Mouse (Mus musculus) spleen, postnatal 4 days (tissue): ENCODE measurements around the gene Prkce.

Source experiments
- DNase-seq, 2 experiments: peaks; one replicate each; pipeline ENCODE4 v3.0.0; 2022; ENCODE audit warnings: low spot score in 2 of 2

Prkce gene

DNA sequence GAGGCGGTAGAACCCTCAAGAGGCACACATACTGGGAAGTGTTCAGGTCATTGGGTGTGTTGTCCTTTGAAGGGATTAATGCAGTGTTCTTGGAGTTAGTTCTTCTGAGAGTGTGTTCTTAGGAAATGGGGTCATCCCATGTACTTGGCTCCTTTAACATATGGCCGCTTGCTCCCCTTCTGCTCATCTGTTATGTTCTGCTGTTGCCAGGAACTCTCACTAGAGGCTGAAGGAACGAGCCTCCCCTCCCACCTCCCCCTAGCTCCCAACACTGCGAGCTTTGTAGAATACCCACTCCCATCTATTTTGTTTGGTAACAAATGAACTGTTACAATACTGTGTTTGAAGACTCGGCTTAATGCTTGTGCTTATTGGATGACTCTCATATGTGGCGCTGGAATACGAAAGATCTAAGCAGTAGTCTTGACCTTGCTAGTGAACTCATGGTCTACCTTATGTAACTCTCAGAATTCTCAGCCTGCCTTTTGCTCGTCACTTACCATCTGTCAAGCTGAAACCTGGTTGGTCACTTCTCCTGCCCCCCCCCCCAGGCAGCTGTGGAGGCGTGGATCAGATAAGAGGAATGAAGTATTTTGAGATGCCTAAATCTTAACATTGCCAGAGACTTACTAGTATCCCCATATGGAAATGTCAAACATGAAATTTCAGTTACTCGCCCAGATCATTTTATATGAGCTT is 58.1 kb downstream of the Prkce start:
- no peak for DNase-seq

DNA sequence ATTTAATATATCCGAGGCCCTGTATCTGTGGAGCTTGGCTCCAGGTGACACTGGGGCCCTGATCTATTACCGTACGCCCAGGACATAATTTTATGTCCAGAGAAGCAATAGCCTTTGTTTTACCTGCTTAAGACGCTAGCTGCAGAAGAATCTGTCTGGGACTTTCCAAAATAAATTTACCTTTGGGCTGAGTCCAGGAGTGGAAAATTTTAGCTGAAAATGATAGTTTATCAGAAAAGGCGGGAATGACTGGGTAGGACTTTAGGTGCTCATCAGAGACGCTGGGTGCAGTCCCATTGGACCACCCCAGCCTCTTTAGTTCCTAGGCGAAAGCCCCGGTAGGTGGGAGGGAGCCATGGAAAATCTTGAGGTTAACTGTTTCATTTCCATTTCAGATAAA is 58.6 kb downstream of the Prkce start:
- no peak for DNase-seq

DNA sequence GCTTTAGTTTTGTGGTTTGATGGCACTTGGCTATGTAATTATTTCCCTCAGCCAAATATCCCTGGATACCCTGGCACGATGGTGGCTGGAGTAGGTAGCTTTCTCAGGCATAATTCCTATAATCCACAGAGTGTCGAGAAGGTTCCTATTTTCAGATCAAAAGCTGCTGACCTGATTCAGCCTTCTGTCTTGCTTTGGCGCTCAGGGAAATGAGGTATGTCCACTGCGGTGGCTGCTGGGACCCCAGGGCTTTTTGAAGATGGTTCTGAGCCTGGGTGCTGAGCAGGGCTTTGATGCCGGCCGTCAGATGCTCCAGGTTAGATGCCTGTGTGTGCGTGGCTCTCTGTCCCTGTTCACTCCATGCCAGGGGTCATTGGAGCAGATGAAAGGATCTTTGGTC is 59.0 kb downstream of the Prkce start:
- no peak for DNase-seq

DNA sequence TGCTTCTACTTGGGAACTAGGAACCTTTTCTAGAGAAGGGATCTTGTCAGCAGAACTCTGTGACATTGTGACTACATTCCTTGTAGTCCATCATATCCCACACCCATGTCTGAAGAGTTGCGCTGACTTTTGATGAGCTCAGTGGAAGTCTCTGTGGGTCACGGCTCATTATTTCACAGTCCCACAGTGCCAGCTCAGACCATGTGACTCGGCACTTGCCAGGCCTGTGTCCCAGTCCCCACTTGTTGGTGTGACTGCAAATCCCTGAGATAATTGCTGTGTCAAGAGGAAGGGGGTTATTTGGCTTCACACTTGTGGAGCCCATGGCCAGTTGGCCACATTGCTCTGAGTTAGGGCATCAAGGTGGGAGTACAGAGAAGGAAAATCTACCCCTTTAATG is 59.8 kb downstream of the Prkce start:
- no peak for DNase-seq

DNA sequence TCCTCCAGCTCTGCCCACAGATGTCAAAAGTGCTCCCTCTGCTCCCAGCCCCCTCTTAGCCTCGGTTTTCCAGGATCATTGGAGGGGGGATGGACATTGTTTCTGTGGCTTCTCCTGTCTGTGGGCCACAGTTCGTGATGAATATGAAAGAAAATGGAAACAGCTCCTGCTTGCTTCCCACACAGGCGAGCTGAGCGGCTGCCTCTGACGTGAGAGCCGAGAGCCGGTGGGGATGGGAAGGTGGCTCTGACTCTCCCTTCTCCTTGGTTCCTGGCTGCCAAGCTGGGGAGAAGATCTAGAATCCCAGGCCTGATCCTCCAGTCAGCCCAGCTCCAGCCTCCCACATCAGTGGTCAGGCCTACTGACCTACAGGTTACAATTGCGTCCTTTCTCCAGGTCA is 61.3 kb downstream of the Prkce start:
- no peak for DNase-seq

DNA sequence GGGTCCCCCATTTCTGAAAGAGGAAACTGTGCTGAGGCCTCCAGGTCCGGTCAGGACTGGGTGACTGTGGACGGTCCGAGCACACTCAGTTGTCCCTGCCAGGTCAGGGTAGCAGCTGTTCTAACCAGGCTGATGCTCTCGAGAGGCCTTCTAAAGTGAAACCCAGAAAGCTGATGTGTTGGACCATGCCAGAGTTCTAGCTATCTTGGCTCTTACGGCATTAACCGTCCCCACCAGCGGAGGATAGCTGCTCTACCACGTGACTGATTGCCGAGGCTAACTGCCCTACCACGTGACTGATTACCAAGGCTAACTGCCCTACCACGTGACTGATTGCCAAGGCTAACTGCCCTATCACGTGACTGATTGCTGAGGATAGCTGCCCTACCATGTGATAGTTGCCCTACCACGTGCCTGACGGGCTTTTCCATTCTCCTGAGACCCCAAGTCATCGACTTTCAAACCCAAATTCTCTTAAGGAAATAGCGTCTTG is 62.6 kb downstream of the Prkce start:
- no peak for DNase-seq

DNA sequence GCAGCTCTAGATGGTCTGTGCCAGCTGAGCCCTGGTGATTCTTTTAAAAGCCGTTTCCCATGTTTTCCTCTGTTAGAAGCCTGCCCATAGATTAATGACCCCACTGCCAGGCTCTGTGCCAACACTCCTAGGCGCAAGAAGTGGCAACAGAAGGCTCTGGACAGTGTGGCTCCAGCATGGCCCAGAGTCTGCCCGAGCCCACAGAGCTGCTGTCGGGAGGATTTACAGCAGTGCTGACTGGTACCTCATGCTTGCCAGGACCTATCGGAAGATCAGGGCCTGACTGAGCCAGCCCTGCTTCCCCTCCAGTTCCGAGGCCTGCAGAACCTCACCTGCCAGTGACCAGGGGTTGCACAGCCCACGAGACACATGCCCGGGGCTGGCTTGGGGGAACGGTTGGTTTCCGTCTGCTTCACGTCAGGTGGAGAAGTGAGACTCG is 64.2 kb downstream of the Prkce start:
- DNase-seq = no peak

DNA sequence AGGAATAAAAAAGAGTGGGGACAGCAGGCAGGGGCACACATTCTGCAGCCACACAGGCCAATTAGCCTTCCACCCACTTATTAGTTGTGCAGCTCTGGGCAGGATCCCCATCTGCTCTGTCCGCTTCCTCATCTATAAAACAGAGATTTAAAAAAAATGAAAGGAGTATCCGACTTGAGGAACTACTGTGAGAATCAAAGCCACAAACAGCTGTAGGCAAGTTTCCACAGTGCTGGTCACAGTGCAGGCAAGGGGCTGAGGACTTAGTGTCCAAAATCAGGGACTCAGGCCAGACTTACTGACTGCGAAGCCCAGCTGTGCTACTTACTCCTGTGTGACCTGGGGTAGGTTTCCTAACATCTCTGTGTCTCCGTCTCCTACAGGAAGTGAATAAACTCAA is 64.7 kb downstream of the Prkce start:
- no peak for DNase-seq

DNA sequence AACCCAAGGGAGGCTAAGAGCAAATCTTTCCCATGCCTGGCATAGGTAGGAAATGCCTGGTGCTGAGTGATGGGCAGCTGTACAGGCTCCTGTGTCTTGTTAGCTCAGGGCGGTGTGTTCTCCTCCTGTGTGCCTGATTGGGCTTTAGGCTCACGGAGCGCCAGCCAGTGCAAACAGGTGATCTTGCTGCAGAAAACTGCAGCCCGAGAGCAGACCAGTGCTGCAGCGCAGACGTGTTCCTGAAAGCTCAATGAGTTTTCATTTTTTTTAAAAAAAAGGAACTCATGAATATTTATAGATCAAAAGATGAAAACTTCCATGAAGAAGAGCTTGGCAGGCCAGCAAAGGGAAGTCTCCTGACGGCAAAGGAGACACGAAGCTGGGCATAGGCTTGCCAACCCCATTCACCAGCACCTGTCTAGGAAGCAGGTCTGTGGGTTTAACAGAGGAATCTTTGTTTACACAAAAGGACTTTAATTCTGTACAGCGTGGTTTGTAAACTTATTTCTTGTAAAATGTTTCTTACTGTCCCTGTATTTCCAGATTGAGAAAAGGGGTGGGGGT is 67.1 kb downstream of the Prkce start:
- no peak for DNase-seq

DNA sequence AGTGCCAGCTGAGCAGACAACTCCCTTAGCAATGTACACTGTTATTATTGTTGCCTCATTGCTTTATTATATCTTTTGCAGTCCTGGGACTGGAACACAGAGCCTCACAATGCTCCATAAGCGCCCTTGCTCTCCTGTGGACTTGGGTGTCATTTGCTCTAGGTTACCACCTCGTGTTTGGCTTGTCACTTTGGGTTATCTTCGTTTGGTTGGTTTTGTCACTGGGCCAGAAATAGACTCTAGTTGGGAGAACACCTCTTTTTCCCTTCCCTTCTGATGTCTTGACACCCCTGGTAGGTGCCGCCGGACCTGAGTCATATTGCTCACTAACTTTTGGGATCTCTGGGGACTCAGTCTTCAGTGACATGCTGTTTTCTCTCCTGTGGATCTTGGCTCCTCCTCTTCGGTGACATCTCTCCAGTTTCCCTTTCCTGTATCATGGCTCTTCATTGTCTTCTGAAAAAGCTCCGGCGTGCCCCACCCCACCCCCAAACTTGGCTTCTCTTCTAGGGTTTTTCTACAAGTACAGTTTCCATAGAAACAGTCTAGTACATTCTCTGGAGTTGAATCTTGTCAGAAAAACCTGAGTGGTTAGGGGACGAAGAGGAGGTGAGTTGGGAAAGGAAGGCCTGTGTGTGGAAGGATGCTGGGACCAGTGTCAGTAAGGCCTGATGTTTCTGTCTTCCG is 68.6 kb downstream of the Prkce start:
- DNase-seq = no peak

DNA sequence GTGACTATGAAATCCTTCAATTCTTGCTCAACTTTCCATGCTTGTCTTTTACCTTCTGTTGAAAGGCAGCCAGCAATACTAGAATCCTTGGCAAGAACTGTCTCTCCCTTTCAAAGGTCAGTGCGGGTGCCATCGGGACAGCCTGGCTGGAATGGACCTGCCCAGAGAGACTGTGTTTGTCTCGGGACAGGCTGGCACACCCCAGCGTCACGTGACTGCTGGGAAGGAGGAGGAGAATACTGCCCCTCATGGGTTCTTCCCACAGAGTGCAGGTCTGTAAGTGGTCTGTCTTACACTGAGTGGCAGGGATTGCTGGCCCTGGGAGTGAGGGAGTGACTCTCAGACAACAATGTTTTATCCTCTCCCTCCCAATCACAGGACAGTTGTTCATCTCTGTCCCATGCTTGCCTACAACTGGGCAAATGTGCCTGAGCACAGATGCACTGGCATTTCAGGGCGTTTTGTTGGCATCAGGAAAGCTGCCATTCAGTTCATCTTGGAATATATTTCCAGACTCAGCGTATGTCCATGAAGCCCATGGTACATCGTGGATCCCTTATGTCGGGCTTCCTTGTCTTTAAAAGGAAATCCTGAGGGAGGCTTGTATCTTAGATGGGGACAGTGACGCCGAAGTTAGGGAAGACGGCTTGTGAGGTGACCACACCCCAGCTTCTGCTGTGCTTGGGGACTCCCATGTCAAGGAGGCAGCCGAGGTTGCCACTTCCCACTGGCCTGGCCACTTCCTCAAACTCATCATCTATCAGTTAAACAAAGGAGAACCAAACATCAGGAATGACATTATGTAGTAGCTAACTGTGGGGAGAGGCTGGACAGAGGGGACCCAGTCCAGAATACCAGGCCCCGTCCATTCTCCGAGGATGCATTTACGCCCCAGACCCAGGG is 69.5 kb downstream of the Prkce start:
- DNase-seq = no peak

DNA sequence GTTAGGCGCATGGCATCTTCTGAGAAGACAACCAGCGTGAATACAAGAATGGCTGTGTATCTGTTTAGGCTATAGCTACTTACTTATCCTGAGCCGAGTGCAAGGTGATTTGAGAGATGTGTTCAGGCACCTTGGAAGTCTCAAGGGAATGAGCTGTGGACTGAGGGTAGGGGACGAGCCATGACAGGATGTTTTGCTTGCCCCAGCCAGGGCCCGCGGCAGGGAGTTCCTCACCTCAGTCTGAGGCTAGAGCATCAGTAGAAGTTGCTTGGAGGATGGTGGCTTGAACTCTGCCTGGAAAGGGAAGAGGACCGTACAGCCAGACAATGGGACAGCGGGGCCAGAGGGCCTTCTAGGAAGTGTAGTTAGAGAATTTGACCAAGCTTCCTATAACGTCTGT is 74.7 kb downstream of the Prkce start:
- no peak for DNase-seq

DNA sequence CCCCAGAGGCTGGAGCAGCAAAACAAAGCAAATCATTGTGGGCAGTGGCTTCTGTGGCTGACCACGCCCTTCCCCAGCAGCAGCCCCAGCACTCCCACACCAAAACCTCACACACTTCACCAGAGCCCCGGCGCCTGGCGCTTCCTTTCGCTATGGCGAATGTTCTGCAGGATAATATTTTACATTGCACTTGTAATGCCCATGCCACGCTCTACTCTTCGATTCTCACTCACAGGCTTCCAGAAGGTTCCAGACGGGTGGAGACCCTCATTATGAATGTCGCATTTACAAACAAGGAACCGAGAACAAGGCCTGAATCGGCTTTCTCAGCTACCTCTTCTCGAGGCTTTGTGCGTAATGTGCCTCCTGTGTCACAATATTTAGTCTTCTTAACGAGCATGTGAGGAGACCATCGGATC is 75.5 kb downstream of the Prkce start:
- no peak for DNase-seq

DNA sequence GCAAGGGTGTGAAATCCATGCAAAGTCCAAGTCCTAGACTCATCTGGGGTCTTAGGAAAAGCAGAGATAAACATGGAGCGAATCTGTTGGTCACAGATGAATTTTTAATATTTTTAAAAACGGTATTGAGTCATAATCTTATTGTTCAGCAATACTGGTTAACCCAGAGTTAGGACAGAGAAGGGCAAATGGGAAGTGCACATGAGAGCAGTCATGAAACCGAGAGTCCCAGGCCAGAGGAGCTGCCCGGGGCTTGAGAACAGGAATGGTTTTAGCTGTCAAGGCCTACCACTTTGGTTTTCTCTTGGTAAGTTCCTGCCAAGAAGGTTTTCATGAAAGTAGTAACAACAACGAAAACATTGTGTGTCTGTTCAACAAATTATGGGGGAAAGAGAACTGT is 76.8 kb downstream of the Prkce start:
- no peak for DNase-seq

DNA sequence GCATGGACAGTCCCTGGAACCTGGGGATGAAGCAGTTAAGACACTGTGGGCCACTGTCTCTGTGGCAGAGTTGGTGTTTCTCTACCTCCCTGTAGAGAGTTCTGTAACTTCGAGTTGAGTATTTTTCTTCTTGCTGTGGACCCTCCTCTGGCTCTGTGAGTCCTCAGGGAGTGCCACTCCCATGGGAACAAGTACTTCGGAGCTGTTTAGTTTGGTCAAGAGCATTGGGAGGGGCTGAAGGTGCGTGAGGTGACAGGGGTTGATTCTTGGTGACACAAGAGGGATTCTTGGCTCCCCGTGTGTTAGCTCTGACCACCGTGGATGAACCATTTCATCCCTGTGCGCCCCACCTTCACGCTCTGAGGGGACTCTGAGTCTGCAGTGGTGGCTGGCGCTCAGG is 81.2 kb downstream of the Prkce start:
- DNase-seq = no peak

DNA sequence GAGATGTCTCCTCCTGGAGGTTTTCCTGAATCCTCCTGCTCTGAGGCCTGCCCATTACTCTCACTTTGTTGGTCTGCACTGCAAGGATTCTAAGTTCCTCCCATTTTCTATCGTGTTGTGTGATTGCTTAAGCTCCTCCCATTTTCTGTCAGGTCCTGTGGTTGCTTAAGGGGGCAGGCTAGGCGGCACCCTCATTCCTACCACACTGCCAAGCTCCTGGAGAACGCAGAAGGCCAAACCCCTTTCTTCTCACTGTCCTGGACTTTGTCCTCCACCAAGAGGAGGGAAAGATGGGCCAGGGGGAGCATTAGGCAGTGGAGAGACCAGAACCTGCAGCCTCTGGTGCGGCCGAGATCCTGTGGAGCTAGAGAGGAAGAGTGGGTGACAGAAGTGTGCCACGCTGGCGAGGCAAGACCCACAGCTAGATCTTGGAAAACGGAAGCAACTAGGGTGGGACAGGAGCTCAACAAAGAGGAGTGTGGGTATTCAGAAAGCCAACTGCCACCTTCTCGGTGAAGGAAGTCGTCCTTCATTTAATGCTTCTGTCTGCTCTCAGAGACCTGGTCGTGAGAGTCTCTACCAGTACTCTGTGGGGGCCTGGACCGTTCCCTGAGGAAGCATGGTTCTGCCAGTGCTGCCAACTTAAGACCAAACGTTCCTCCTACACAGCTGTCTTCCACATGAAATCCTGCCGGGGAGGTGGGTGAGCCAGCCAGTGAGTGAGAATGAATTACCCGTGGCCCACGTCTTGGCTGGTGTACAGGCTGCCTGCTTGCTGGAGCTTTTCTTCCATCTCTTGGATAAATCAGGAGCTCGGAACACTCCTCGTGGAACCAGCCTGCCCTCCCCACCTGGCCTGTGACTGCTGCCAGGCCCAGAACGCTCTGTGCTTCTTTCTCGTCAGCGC is 82.2 kb downstream of the Prkce start:
- no peak for DNase-seq

DNA sequence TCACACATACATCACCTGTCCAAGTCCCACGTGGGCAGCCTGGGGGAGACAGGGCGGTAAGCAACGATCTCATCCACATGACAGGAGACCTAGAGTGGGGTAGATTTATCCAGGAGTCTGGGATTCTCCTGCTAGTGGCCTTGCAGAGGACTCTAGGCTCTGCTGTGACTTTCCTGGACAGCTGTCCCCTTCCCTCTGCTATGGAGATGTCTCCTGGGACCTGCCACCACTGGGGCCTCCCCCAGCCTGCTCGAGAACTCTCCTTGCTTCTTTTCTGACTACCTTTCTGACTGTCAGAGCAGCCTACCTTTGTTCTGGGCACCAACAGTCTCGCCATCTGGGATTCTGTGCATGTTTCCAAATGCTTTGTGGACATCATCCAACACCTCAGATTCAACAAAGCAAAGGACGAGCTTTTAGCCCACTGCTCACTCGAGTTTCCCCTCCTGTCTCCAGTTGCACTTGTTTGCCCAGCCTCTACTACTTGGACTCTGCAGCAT is 82.9 kb downstream of the Prkce start:
- no peak for DNase-seq

DNA sequence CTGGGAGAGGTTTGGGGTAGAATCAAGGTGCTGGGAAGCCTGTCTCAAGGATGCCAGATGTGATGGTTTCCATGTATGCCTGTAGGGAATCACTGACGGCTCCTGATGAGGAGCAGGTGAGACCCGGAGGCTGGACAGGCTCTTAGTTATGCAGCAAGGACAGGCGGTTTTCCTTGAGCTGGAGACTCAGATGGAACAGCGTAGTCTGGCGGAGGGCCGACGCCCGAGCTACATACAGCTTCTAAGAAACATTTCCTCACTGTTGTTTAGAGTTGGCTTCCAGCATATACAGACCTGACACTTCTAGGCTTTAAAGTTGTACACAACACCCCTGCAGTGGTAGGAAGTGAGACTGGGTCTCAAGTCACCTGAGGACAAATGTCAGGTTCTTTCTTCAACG is 86.3 kb downstream of the Prkce start:
- DNase-seq = no peak

DNA sequence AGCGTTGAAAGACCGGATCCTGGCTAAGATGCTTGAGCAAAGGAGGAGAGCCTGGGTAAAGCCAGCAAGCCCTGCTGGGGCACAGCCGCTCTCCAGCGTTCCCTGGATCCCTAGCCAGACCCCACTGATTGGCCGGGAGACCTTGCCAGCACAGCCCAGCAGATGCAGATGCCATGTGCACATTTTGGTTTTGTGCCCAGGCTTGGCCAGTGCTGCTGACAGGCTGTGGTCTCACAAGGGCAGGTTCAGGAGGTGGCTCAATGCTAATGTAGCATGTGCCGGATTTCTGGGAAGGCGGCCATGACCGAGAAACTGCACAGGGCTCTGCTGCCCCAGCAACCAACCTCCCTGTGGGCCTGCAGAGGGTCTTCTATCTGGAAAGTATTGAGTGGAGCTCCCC is 86.7 kb downstream of the Prkce start:
- no peak for DNase-seq

DNA sequence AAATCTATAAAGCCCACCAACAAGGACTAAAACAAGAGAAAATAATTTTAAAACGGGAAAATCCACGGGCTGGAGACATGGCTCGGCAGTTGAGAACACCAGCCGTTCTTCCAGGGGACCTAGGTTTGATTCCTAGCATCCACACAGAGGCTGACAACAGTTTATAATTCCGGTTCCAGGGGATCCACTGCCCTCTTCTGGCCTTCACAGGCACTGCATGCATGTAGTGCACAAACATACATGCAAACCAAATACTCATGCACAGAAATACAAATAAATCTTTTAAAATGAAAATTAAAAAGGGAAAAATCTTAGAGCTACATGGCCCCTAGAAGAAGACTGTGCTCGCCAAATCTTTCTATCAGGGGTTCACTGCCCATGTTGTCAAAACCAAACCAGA is 87.4 kb downstream of the Prkce start:
- DNase-seq = no peak

DNA sequence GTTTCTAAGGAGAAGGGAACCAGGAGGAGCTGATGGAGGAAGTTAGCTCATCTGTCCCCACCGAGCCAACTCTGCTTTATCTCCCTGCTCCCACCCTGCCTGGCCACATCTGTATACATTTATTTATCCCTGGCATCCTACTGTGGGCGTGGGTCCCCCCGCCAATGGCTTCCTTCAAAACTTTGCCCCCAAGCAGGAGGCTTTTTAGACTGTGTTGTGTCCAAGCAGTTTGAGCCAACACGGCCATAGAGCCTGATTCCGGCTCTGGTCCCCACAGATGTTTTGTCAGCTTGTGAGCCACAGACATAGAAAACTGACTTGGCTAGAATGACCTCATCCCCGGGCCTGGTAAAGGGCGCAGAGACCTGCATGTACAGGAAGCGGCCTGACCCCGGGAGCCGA is 89.1 kb downstream of the Prkce start:
- no peak for DNase-seq
